Mouse (Mus musculus) T-cell, adult 2 months (primary cell): ENCODE measurements around the gene Phlpp1.

ENCODE experiments used
- DNase-seq: peaks from one replicate; pipeline ENCODE4 v3.0.0; 2022; ENCODE audit warnings: low spot score

Phlpp1 gene

DNA sequence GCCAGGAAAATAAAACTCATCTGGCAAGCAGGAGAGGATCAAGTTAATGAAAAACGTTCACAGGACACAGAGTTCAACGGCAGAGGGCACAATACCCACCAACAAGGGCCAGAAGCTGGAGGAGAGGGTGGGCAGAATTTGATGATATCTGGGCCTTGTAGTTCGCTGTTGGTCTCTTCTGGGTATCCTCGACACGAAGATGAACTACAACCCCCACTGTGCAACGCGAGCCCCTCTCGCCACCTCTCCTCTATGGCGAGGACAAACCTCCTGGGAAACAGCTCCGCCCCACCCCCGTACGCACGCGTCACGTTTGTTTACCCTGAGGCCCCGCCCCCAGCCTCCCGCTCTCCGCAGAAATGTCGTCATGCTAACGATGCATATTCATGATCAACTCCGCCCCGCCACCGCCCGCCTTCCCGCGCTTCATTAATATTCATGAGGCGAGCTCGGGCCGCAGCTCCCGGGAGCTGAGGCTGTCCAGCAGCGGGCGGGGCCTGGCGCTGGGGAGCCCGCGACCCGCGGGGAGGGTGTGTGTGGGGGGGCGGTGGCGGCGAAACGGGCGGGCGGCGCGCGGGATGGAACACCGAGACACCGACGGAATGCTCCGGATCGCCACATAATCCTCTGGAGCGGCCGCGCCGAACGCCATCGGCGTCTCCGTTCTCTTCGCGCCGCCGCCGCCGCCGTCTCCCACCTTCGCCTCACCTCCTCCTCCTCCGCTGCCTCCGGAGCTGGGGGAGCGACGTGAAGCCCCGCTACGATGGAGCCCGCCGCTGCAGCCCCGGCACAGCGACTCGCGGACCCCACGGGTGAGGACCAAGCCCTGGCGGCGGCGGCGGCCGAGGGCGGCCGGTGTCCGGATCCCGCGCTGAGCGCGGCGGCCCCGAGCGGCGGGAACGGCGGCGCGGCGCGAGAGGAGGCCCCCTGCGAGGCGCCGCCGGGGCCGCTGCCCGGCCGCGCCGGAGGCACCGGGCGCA, at the start of gene Phlpp1:
TSS of gene Phlpp1 (plus strand) at position 512 of the 980 bp plus-strand sequence.
- DNase-seq: peak; percentile 100

DNA sequence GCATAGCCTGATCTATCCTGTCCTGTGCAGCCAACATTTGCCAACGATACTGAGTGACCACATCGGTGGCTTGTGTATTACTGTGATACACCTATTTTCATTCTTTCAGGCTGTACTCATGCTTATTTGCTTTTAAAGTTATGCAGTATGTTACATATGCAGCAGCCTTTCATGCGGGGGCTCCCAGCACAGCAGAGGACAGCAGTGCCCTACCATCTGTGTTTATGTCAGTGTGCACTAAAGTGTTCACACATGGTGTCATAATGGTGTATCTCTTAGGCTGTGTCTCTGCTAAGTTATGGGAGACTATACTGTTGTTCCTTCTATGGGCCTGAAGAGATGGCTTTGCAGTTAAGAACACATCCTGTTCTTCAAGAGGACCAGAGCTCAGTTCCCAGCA, 45.0 kb upstream of the Phlpp1 start:
- DNase-seq: no peak

DNA sequence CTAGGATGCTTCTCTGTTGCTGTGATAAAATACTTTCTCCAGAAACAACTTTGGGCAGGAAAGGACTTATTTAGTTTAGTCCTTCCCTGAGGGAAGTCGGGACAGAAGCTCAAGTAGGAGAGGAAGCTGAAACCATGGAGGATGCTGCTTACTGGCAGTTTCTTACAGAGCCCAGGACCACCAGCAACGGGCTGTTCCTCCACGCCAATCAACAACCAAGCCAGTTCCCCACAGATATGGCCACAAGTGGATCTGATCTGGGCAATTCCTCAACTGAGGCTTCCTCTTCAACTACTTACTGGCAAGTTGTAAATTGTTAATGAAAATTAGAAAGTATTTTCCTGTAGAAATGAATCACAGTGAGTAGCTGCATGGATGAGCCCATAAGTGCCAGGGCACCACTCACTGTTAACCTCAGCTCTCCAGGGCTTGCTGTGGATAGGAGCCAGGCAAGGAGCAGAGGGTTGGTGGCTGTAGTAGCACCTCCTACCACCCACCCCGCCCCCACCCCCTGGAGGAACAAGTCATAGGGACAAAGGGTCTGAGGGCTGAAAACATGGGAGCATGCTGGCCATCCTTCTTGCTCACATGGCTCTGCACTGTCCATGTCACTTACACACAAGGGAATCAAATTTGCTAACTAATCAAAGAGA, 39.7 kb upstream of the Phlpp1 start:
- no peak for DNase-seq

DNA sequence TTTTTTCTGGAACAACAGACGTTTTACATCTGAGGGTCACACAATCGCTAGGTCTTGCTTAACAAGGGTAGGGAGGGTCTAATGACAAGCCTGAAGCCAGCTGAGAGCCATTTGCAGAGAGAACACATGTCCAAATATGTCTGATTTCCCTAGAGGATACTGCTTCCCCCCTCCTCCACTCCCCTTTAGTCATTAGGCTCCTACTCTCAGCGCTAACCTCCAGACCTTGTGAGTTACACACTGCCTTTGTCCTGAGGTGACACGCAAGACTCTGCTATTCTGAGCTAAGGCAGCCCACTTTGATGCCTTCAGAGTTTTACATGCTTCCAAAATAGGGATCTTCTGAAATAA, 39.2 kb upstream of the Phlpp1 start:
- DNase-seq: no peak

DNA sequence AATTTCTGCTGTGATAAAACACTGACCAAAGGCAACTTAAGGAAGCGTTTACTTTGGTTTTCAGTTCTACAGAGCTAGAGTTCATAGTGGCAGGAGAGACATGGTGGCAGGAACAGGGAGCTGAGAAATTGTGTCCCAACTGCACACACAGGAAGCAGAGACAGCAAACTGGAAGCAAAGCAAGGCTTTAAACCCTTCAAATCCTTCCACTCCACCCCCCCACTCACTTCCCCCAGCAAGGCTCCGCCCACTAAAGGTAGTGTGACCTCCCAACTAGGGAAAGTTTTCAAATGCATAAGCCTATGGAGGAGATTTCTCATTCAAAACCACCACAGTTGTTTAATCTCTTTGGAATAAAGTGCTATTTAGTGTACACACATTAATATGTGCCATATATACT, 32.9 kb upstream of the Phlpp1 start:
- DNase-seq: no peak

DNA sequence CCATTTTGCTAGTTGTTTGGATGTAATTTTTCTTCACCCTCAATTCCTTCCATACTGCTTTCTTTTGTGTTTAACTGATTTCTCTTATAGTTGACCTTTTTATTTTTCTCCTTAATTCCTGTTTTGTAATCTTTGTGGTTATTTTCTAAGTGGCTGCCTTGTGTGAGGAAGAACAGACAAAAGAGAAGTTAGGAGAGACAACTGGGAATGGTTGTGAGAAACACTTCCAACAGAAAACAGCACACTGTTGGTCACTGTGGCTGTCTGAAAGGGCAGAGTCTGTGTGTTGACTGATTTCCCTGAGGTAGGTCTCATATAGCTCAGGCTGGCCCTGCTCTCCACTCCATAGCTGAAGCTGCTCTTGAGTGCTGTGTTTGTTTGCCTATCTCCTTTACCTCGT, 32.4 kb upstream of the Phlpp1 start:
- no peak for DNase-seq

DNA sequence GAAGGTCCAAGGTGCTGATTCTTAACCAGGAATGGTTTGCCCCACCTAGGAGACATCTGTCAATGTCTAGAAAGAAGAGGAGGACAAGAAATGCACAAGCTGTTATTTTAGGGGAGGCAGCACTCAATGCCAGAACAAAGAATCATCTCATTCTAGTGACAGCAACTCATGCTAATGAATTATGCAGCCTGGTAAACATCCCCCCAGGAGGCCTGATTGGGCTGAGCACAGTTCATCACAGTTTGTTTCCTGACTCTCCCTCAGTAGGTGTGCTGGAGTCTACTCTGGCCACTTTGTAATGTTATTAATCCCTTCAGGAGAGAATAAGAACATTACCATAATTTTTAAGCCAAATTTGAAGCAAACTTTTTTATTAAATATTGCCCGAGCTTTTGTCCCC, 29.5 kb upstream of the Phlpp1 start:
- no peak for DNase-seq

DNA sequence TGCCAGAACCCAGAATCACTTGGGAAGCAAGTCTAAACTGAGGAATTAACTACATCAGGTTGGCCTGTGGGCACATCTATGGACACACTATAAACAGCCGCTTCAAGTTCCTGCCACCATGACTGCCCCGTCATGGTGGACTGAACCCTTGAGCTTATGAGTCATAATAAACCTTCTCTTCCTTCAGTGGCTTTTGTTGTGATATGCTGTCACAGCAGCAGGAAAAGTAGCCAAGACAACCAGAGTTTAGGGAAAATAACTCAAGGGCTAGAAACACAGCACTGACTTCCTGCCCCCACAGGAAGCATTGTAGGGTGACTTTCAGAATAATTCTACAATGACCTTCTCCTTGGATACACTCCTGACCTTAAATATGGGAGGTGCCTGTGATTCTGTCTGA, 27.0 kb upstream of the Phlpp1 start:
- no peak for DNase-seq

DNA sequence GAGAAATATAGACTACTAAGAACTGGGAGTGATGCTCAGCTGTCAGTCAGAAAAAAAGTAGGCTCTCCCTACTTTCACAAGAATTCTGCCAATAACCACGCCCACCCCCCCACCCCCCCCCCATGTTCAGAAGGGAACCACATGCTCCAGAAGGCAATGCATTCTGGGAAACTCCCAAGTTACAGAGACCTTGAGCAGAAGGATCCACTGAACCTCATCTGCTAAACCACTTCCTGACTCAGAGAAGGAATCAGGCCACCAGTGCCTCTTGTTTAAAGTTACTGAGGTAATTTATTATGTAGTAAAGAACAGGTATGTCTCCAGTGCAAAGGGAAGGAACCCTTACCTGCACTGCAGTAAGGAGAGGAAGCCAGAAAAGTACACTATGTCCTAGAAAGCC, 26.5 kb upstream of the Phlpp1 start:
- no peak for DNase-seq

DNA sequence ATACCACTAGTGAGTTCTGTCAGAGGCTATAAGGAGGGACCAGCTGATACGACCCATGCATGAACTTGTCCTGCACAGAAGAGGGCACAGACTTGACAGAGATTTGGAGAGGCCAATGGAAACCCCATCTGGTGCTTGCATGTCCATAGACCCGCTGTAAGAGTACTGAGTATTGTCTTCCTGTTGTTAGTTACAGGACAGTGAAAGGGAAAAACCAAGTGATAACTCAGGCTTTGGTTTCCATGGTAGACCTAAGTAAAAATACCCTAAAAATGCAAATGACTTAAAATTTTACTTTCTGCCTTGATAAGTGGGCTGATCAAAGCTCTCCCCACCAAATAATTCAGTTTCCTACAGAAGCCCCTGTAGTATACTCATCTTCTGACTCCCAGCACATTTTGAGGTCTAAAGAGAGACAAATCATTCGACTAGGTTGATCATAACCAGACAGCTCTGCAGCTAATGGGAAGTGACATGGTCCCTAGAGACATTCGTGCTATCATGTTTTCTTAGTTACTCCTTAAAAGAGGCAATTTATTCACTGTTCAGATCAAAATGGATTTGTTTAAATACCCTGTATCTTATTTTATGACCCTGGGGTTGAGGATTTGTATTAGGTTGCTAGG, 25.9 kb upstream of the Phlpp1 start:
- no peak for DNase-seq

DNA sequence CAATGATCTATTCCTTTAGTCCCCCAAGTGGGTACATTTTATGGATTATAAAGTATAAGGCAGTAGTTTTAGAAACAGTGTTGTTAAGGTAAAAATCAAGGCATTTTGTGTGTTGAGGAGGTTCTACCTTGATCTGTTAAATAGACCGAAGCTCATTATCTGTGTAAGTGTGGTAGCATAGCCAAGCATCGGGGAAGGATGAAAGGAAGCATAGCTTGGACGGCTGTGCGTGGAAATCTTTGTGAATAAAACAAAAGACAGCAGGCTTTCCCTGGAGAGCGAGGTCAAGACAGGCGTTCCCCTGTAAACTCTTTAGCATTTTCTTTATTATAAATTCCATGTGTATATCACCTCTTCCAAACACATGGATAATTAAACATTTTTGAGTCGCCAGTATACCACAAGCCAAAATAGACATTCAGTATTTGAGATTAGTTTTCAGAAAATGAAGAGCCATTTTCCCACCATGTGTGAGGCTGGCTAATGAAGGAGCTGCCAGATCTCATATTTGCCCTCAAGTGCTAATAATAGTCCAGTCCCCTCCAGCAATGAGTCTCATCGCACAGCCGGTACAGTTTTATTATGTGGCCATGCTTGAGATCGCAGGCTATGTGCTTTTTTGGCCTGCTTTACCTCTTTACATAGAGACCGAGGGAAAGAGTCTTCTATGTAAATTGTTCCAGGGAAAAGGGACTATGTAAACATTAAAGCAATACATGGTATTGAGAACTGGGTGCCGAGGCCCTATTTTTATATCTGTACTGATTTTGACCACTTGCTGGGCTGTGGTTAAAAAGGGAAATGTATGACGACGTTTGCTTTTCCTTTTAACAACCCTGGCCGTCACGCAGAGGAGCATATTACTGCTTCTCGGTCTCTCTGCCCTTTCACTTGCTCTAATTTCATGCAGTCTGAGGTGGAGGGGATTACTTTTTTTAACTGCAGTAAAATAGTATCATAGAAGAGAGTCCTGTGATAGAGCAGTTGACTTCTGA, 22.9 kb upstream of the Phlpp1 start:
- DNase-seq: no peak

DNA sequence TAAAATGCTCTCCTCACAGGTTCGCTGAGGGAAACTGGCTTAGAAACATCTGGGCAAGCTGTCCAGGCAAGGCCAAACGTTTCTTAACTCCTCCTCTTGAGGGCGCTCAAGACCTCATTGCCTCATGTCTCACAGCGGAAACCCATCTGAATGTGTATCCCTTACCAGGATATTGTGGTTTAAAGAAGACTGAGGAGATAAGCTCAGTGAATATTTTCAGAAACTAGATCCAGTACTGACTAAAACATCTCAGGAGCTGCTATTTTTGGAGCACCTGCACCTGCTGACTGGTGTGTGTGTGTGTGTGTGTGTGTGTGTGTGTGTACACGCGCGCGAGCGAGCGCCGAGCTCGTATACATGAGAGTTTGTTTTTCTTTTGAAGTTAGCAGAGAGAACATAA, 19.7 kb upstream of the Phlpp1 start:
- peak; percentile 78 for DNase-seq

DNA sequence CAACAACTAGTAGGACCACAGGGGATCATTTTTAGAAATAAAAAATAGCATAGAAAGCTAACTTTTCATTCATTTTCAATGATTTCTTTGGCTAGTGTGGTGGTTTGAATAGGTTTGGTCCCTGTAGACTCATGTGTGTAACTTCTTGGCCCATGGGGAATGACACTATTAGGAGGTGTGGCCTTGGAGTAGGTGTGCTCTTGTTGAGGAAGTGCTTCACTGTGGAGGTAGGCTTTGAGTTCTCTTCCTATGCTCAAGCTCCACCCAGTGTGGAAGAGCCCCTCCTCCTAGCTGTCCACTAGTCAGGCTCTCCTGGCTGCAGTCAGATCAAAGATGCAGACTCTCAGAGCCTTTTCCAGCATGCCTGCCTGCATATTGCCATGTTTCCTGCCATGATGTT, 18.8 kb upstream of the Phlpp1 start:
- DNase-seq: no peak

DNA sequence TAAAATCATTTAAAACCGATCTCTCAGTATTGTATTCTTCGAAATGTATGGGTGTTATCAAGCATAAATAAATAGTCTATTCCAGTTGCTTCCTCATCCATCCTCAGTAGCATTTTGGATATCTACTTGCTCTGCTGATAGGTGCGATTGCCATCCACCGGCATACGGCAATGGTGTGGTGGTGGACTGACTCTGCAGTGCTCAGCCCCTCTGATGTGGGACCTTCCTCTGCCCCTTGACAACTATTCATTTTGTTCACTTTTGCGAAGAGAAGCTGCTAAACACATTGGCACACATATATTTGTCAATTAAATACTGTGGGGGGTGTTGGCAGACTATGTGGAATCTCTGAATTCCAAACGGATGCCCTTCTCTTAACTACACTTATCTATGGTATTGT, 17.0 kb upstream of the Phlpp1 start:
- no peak for DNase-seq

DNA sequence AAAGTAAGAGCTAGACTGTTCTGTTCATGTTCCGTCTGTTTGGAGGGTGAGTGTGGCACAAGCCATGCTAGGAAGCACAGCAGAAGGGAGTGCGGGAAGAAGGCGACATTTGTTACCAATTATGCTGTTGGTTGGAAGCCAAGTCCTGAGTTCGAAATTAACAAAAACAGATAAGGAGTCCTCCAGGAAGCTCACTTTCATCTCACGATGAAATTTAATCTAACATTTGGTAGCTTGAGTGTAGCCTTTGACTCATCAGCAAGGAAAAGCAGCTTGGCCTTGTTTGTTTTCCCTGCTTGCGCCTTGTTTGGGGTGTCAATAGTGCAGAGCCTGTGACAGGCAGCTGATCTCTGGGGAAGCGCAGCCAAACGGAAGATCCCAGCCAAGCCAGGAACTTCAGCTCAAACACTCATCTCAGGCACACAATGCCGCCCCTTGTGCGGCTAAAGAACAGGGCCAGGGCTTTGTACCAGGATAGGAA, 16.4 kb upstream of the Phlpp1 start:
- DNase-seq: no peak

DNA sequence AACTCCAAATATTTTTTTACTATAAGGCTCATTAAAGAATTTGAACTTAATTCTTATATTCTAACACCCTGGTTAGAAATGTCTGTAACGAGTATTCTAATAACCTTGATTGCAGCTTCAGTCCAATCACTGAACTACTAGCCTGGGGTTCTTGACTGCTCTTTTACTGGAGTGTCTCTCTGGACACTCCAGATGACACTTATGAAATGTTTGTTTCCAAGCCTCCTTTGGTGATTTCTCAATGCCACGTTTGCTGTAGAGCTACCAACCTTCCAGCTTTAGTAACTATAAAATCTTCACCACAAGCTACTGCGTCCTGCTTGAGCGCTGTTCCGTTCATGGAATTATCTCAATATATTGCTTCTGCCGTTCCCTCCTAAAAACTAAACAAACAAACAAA, 15.8 kb upstream of the Phlpp1 start:
- no peak for DNase-seq

DNA sequence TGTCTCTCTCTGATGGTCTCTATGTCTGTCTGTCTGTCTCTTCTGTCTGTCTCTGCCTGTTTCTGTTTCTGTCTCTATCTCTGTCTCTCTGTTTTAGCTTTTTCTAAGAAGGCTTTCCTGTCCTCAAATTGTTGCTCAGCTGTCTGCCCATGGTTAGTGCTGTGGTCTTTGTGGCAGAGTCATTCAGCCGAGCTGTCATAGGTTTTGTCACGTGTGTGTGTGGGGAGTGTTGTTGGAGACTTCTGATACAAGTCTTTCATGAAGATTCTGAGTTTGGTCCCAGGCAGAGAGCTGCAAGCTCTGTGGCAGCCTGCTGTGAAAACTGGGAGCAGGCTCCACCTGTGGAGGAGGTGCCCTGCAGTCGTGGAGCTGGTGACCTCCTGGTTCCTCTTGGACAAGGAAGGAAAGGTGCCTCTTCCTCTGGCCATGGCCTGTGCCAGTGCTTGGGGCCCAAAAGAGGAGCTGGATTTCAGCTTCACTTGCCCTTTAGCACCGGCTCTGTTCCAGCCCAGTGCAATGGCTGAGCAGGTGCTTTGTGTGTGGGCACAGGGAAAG, 13.5 kb upstream of the Phlpp1 start:
- DNase-seq: peak; percentile 33

DNA sequence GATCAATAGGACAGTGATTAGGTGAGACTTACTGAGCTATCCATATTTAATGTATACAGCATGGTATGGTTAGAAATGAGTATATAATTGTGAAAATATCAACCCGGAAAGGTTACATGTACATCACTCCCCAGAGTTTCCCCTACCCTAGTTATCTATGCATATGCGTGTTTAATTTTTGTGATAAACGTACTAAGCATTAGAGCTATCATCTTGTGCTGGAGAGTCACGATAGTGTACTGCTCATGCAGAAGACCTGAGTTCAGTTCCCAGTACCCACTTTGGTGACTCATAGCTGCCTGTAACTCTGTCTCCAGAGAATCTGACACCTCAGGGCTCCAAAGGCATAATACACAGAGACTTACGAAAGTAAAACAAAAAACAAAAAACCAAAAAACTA, 11.9 kb upstream of the Phlpp1 start:
- no peak for DNase-seq

DNA sequence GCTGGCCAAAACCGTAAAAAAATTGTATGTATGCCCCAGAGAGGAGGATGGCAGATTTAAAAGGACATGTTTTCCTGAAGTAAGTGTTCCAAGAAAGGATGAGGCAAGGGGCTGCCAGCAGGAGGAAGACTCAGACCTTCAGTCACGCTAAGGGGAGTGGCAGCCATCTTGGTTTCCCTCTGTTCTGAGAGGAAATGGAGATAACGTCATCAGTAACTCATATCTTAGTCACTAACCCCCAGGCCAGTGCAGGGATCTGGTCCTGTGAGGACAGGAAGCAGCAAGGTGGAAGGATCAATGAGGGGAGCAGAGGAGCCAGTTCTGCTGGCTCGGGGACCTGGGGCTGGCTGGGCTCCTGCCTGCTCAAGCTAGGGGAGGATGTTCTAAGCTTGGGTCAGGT, 10.6 kb upstream of the Phlpp1 start:
- no peak for DNase-seq

DNA sequence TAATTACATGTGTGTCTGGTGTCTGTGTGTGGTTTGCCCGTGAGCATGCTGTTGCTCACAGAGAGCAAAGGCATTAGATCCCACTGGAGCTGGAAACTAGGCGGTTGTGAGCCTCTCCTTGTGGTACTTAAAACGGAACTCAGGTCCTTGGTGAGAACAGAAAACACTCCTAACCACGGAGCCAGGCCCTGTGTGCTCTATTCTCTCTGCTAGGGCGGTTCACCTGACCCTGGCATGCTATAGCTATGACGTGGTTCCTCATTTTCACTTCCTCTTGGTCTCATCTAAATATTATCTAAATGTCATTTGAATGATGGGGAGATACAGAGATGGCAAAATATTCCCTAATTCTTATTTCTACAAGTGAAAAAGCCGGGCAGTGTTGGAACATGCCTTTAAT, 9.0 kb upstream of the Phlpp1 start:
- DNase-seq: peak; percentile 17

DNA sequence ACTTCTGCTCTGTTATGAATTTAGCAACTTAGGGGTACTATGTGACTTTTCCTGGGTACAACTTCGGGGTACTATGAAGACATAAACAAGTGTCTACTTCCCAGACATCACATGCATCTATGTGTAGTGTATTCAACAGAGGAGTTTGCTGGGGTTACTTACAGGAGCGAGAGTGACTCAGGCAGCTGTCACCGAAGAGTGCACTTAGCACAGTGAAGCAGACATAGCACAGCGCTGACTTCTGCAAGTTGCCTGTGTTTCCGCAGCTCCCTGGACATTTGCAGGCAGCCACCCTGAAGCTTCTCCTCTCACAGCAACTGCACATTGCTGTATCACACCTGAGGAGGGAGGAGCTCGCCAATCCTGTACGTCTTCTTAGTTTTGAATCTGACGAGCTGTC, 8.2 kb upstream of the Phlpp1 start:
- DNase-seq: no peak
